Mouse (Mus musculus): Measurements from ENCODE around the gene Mga. TPM values are rescaled to one million over a fixed set of nuclear protein-coding genes. Genes with fewer than 3 reads are reported as not detected.

Gene Mga
- total and polyA plus RNA-seq, 3 experiments, result 45.7 to 224 (median 60.9) TPM

DNA sequence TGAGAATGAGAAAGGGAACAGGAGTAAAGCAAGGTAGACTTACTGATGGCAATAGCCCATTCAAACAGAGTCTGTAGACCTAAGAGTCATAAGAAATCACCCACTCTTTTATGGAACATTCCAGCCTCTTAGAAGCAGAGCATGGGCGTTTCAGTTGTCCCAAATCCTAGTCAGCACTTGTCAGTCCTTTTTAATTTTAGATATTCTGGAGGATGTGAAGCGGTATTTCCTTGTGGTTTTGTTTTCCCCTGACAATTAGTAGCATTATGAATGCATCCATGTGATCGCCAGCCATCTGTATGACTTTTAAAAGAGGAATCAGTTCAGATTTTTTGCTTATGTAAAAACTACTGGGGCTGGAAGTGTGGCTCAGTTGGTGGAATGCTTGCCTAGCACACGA, 32.5 kb upstream of the Mga start:
- H3K4me3 ChIP-seq (ENCODE audit: control insufficient read depth in 1 of 2, insufficient read depth in 1 of 2, low read depth in 2 of 2, low read length in 2 of 2), result no peak overlapping the region
- no peaks in the 10 kb centered on the region for H3K9me3 ChIP-seq (replicated peaks; ENCODE audit: insufficient read depth, low read length)
- TF ChIP-seq ELF1 (IDR thresholded peaks at IDR 0.05; ENCODE audit: low read depth, low read length) (no peak), ZNF384 (IDR thresholded peaks at IDR 0.05; ENCODE audit: low read depth, low read length) (no peak), CHD1 (IDR thresholded peaks at IDR 0.05; ENCODE audit: low read depth, low read length) (no peak), MYB (IDR thresholded peaks at IDR 0.05; ENCODE audit: low read depth, low read length) (no peak), POLR2AphosphoS5 (IDR thresholded peaks at IDR 0.05; ENCODE audit: borderline replicate concordance, low read depth, low read length) (no peak), HCFC1 (IDR thresholded peaks at IDR 0.05; ENCODE audit: low read depth, low read length) (no peak), RCOR1 (IDR thresholded peaks at IDR 0.05; ENCODE audit: low read depth, low read length) (no peak), USF1 (IDR thresholded peaks at IDR 0.05; ENCODE audit: low read depth, low read length) (no peak), ZC3H11A (IDR thresholded peaks at IDR 0.05; ENCODE audit: low read depth, low read length) (no peak), KAT2A (conservative IDR thresholded peaks at IDR 0.05; ENCODE audit: low read depth, low read length) (no peak), MAX (IDR thresholded peaks at IDR 0.05; ENCODE audit: low read length) (no peak)
- H3K36me3 ChIP-seq (ENCODE audit: control insufficient read depth in 1 of 2, insufficient read depth in 2 of 2, low read length in 2 of 2), result no peaks in the 10 kb centered on the region
- no peaks in the 10 kb centered on the region for H3K79me2 ChIP-seq (ENCODE audit: control insufficient read depth, insufficient read depth, low read length, poor library complexity)
- no peak overlapping the region for H3K9ac ChIP-seq (ENCODE audit: control insufficient read depth, low read depth, low read length, poor library complexity, severe bottlenecking)
- H3K4me1 ChIP-seq (ENCODE audit: control insufficient read depth in 1 of 2, insufficient read depth in 2 of 2, low read length in 2 of 2), result no peaks in the 10 kb centered on the region
- H3K27ac ChIP-seq (ENCODE audit: control insufficient read depth, low read depth, low read length), result no peak overlapping the region
- DNase-seq (ENCODE audit: low read depth, low spot score), result no peak
- peaks cover 14 to 25% of the 10 kb centered on the region in 2 experiments for H3K27me3 ChIP-seq (ENCODE audit: control insufficient read depth in 1 of 2, insufficient read depth in 2 of 2, low read length in 2 of 2)

- no peak for TF ChIP-seq CHD2 (IDR thresholded peaks at IDR 0.05; ENCODE audit: low read length)
- 0 out of 2 replicates have a peak, but pooled peaks have one; percentile 9 for TF ChIP-seq ETS1 (IDR thresholded peaks at IDR 0.05; ENCODE audit: low read depth, low read length)
- peak; percentile 24 to 70; a peak in 2 of 4 replicates for TF ChIP-seq USF2 (IDR thresholded peaks at IDR 0.05; ENCODE audit: borderline replicate concordance in 1 of 2, insufficient read depth in 1 of 2, low read depth in 1 of 2, low read length in 2 of 2)
- TF ChIP-seq ZC3H11A (IDR thresholded peaks at IDR 0.05; ENCODE audit: low read depth, low read length), result no peak
- TF ChIP-seq TCF12 (IDR thresholded peaks at IDR 0.05; ENCODE audit: low read depth, low read length), result peak; percentile 40; the same call in 1 of the 2 replicates
- peak; percentile 68; the same call in 1 of the 2 replicates for TF ChIP-seq HCFC1 (IDR thresholded peaks at IDR 0.05; ENCODE audit: low read depth, low read length)
- TF ChIP-seq POLR2A (IDR thresholded peaks at IDR 0.05; ENCODE audit: control insufficient read depth in 1 of 2, insufficient read depth in 1 of 2, low read depth in 1 of 2, low read length in 2 of 2, poor library complexity in 1 of 2), result peak; percentile 64 to 70
- no peak for TF ChIP-seq EP300 (IDR thresholded peaks at IDR 0.05; ENCODE audit: low read depth in 1 of 2, low read length in 2 of 2)
- peak; percentile 43; the same call in 1 of the 2 replicates for TF ChIP-seq NELFE (IDR thresholded peaks at IDR 0.05; ENCODE audit: low read depth, low read length)
- no peak for TF ChIP-seq MAFK (IDR thresholded peaks at IDR 0.05; ENCODE audit: borderline replicate concordance, low read depth, low read length)
- TF ChIP-seq SIN3A (IDR thresholded peaks at IDR 0.05; ENCODE audit: low read length), result 0 out of 2 replicates have a peak, but pooled peaks have one; percentile 38
- TF ChIP-seq MYC (IDR thresholded peaks at IDR 0.05; ENCODE audit: low read depth, low read length), result peak; percentile 62; the same call in 1 of the 2 replicates
- 0 out of 2 replicates have a peak, but pooled peaks have one; percentile 10 for TF ChIP-seq NRF1 (IDR thresholded peaks at IDR 0.05; ENCODE audit: insufficient read depth, low read depth, low read length, poor library complexity, severe bottlenecking)
- 0 out of 2 replicates have a peak, but pooled peaks have one; percentile 44 for TF ChIP-seq POLR2AphosphoS2 (IDR thresholded peaks at IDR 0.05; ENCODE audit: low read length)
- TF ChIP-seq BHLHE40 (IDR thresholded peaks at IDR 0.05; ENCODE audit: borderline replicate concordance, low read depth, low read length), result peak; percentile 25; the same call in 1 of the 2 replicates
- peak; percentile 54; the same call in 1 of the 2 replicates for TF ChIP-seq TBP (IDR thresholded peaks at IDR 0.05; ENCODE audit: low read depth, low read length)
- TF ChIP-seq CTCF (IDR thresholded peaks at IDR 0.05 in 2 of 3, conservative IDR thresholded peaks at IDR 0.05 in 1 of 3; ENCODE audit: control insufficient read depth in 1 of 3, insufficient read depth in 1 of 3, low read depth in 2 of 3, low read length in 3 of 3, poor library complexity in 1 of 3, severe bottlenecking in 1 of 3), result no peak
- peak; percentile 92 for TF ChIP-seq USF1 (IDR thresholded peaks at IDR 0.05; ENCODE audit: low read depth, low read length)
- Histone ChIP-seq H3K79me2 (ENCODE audit: control insufficient read depth, insufficient read depth, low read length, poor library complexity) (peaks cover 25% of the 10 kb centered on the region), H3K9me3 (replicated peaks; ENCODE audit: insufficient read depth, low read length) (no peaks in the 10 kb centered on the region), H3K36me3 (ENCODE audit: control insufficient read depth in 1 of 2, insufficient read depth in 2 of 2, low read length in 2 of 2) (peaks cover 0 to 16% of the 10 kb centered on the region in 2 experiments; a peak in 2 of 4 replicates), H3K9ac (ENCODE audit: control insufficient read depth, low read depth, low read length, poor library complexity, severe bottlenecking) (peak overlapping the region; percentile 82), H3K4me1 (ENCODE audit: control insufficient read depth in 1 of 2, insufficient read depth in 2 of 2, low read length in 2 of 2) (peaks cover 3 to 8% of the 10 kb centered on the region in 2 experiments; a peak in 3 of 4 replicates), H3K4me3 (ENCODE audit: control insufficient read depth in 1 of 2, insufficient read depth in 1 of 2, low read depth in 2 of 2, low read length in 2 of 2) (peak overlapping the region; percentile 57 to 61), H3K27me3 (ENCODE audit: control insufficient read depth in 1 of 2, insufficient read depth in 2 of 2, low read length in 2 of 2) (peaks cover 3 to 4% of the 10 kb centered on the region in 2 experiments; a peak in 2 of 4 replicates), H3K27ac (ENCODE audit: control insufficient read depth, low read depth, low read length) (peak overlapping the region; percentile 76)
- DNase-seq (ENCODE audit: low read depth, low spot score), result peak; percentile 87
These were observed 24.5 kb upstream of the Mga start for GRCm38 (mm10) chr2:119872371-119873104.

Data from MEL (cell line).